In the genomic region with DNA sequence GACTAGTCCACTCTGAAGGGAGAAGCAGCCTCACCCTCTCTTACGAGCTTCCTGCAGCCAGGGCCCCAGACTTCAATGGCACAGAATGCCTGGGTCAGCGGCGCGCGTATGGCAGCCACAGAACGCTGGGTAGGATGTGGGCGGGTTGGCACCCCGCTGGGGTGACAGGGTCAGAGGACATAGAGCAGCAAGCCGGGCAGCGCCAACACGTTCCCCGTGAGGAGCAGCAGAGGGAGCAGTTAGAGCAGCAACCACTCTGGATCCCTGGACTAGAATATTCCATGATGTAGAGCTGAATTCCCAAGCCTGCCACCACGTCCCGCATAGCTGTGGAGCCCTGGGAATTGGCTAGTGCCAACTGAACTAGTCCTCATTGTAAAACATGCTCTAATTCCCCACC, we compare ENCODE assay signal across 10 mouse cellular contexts. TPM values are rescaled to one million over a fixed set of nuclear protein-coding genes. Genes with fewer than 3 reads are reported as not detected.
DNase-seq lines count a peak whose midpoint lies in the region; ATAC-seq and TF ChIP-seq lines count a peak whose summit lies in the region.
"Had no signal": no experiment of that assay in that cellular context is flagged by ENCODE, and none has a peak within 500 bp of the region (broad histone marks: within the 10 kb centered on the region; RNA-seq: fewer than 3 reads in every experiment).

No protein-coding gene starts in this region.

- no peak for ATAC-seq in kidney, embryonic 15.5 days (replicated peaks; ENCODE audit: low FRiP score)
- ATAC-seq in inflammation-experienced regulatory T-cells, adult 6 months, result no peak

- H3K36me3 ChIP-seq in kidney, embryonic 15.5 days, result no peaks in the 10 kb centered on the region
- H3K36me3 ChIP-seq: embryonic facial prominence, embryonic 13.5 days had no signal

- DNase-seq in layer of hippocampus, adult 2 months (ENCODE audit: low spot score in 2 of 2), result no peak
- DNase-seq in layer of hippocampus, adult 9-10 months (ENCODE audit: low spot score), result no peak
- peak; percentile 79 to 87 for DNase-seq in adrenal gland, adult (ENCODE audit: inconsistent age in 2 of 2, low spot score in 1 of 2)
- peak; percentile 49 for DNase-seq in brain, adult 2 months (ENCODE audit: low read depth, low spot score)
- DNase-seq in urinary bladder, postnatal 14 days (ENCODE audit: low spot score), result no peak
- DNase-seq in frontal cortex, adult 2 months (ENCODE audit: extremely low spot score in 1 of 2, low spot score in 1 of 2), result no peak
- DNase-seq: lung, postnatal 4 days had no signal

- H3K4me3 ChIP-seq in layer of hippocampus, adult 2 months, result no peak overlapping the region
- H3K4me3 ChIP-seq in kidney, embryonic 15.5 days (replicated peaks), result no peak overlapping the region
- H3K4me3 ChIP-seq: embryonic facial prominence, embryonic 13.5 days had no signal

- no peaks in the 10 kb centered on the region for H3K9me3 ChIP-seq in kidney, embryonic 15.5 days (replicated peaks)
- H3K9me3 ChIP-seq: embryonic facial prominence, embryonic 13.5 days had no signal

- peaks cover 10% of the 10 kb centered on the region; the same call in 1 of the 2 replicates for H3K4me1 ChIP-seq in kidney, embryonic 15.5 days

- H3K27ac ChIP-seq in layer of hippocampus, adult 2 months, result no peak overlapping the region
- no peak overlapping the region for H3K27ac ChIP-seq in kidney, embryonic 15.5 days
- H3K27ac ChIP-seq: embryonic facial prominence, embryonic 13.5 days had no signal

- peaks cover 69% of the 10 kb centered on the region for H3K27me3 ChIP-seq in kidney, embryonic 15.5 days

- 10% methylated on average over 14 of the region's 14 CpGs for WGBS in kidney, embryonic 15.5 days

- no peak overlapping the region for H3K9ac ChIP-seq in kidney, embryonic 15.5 days
- H3K9ac ChIP-seq: embryonic facial prominence, embryonic 13.5 days had no signal

- TF ChIP-seq CTCF in layer of hippocampus, adult 2 months (conservative IDR thresholded peaks at IDR 0.05), result peak; percentile 65

- H3K4me2 ChIP-seq in kidney, embryonic 15.5 days, result peak overlapping the region; percentile 27; the same call in 1 of the 2 replicates
- H3K4me2 ChIP-seq: embryonic facial prominence, embryonic 13.5 days had no signal

RNA-seq across cellular contexts. Expression of gene Efhd1, which starts 5.7 kb away (rescaled TPM):
- 10 to 100 TPM; 13.6 to 15.0 TPM for total RNA-seq in layer of hippocampus, adult 2 months (2021)
- polyA plus RNA-seq in kidney, embryonic 15.5 days (2015; fragmentation: Nextera tagmentation; extraction: Ambion mirVana), result 5.7 and 5.8 TPM in 2 replicates
- polyA plus RNA-seq in inflammation-experienced regulatory T-cells, adult 6 months (2017; shearing (Covaris generic)), result not detected
- polyA plus RNA-seq in frontal cortex, adult 2 months (2012; rRNA removed), result 27.6 and 29.0 TPM in 2 replicates

RNA-seq across cellular contexts. Expression of gene Eif4e2, which starts 44.8 kb away (rescaled TPM):
- 10 to 100 TPM; 55.6 to 55.8 TPM for total RNA-seq in layer of hippocampus, adult 2 months (2021)
- polyA plus RNA-seq in kidney, embryonic 15.5 days (2015; fragmentation: Nextera tagmentation; extraction: Ambion mirVana), result 164 and 168 TPM in 2 replicates
- 100 to 1,000 TPM in 2 of 3 experiments, 10 to 100 TPM in 1; 95.8 to 185 (median 116) TPM for polyA plus RNA-seq in inflammation-experienced regulatory T-cells, adult 6 months (2017; shearing (Covaris generic))
- 56.6 and 59.9 TPM in 2 replicates for polyA plus RNA-seq in frontal cortex, adult 2 months (2012; rRNA removed)

RNA-seq across cellular contexts. Expression of gene Chrng, which starts 54.0 kb away (rescaled TPM):
- total RNA-seq in layer of hippocampus, adult 2 months (2021), result not detected
- 2.0 and 4.3 TPM in 2 replicates for polyA plus RNA-seq in kidney, embryonic 15.5 days (2015; fragmentation: Nextera tagmentation; extraction: Ambion mirVana)
- polyA plus RNA-seq in inflammation-experienced regulatory T-cells, adult 6 months (2017; shearing (Covaris generic)), result under 1 TPM in 1 of 3 experiments, not detected in 2; 0.39 TPM
- not detected in 2 replicates for polyA plus RNA-seq in frontal cortex, adult 2 months (2012; rRNA removed)

Comparison
In these comparisons a context has a peak if more than half of its experiments do, and no peak if none do; other contexts are left out.
1. DNase-seq: peak in adrenal gland, adult (2 of 2) and brain, adult 2 months (single experiment); none in layer of hippocampus, adult 2 months (0 of 2), layer of hippocampus, adult 9-10 months (single experiment), urinary bladder, postnatal 14 days (single experiment) and frontal cortex, adult 2 months (0 of 2).